Mouse (Mus musculus) embryonic facial prominence, embryonic 13.5 days (tissue): ENCODE measurements around the gene Kcnq4. TPM values are rescaled to one million over a fixed set of nuclear protein-coding genes. Genes with fewer than 3 reads are reported as not detected.

Source experiments
- ATAC-seq: fragments of 200-750 bp; cut with Nextera tagmentation; 2 replicates; pipeline ENCODE4 v1.8.0; 2017; ENCODE audit warnings: low read depth; ENCODE audit not compliant: insufficient number of reproducible peaks, insufficient read depth, low FRiP score, low TSS enrichment
- H3K27ac ChIP-seq: fragments of 300-500 bp; sonication (generic); 2 replicates; pipeline ENCODE4 v1.5.1; 2015; ENCODE audit warnings: moderate library complexity, mild to moderate bottlenecking, inconsistent platforms
- H3K27me3 ChIP-seq: fragments of 300-500 bp; sonication (generic); 2 replicates; pipeline ENCODE4 v1.6.1; 2015; ENCODE audit warnings: mild to moderate bottlenecking, inconsistent platforms
- H3K36me3 ChIP-seq: fragments of 300-500 bp; sonication (generic); 2 replicates; pipeline ENCODE4 v1.6.1; 2015; ENCODE audit warnings: mild to moderate bottlenecking, inconsistent platforms
- H3K4me1 ChIP-seq: fragments of 300-500 bp; sonication (generic); 2 replicates; pipeline ENCODE4 v1.6.1; 2015; ENCODE audit warnings: inconsistent platforms
- H3K4me2 ChIP-seq: fragments of 300-500 bp; sonication (generic); 2 replicates; pipeline ENCODE4 v1.6.1; 2015; ENCODE audit warnings: moderate library complexity, mild to moderate bottlenecking, inconsistent platforms
- H3K4me3 ChIP-seq: fragments of 300-500 bp; sonication (generic); 2 replicates; pipeline ENCODE4 v1.5.1; 2015; ENCODE audit warnings: mild to moderate bottlenecking, inconsistent platforms
- H3K9ac ChIP-seq: fragments of 300-500 bp; sonication (generic); 2 replicates; pipeline ENCODE4 v1.6.1; 2015; ENCODE audit warnings: mild to moderate bottlenecking, inconsistent platforms
- H3K9me3 ChIP-seq: fragments of 300-500 bp; sonication (generic); 2 replicates; pipeline ENCODE4 v1.6.1; 2016; ENCODE audit warnings: inconsistent platforms
- WGBS: fragments of 180-500 bp; shearing (Covaris S2); methylation state at CpG from one replicate; pipeline ENCODE4 v1.1.7; 2015; ENCODE audit warnings: mixed read lengths; 5-methylcytosine and 5-hydroxymethylcytosine counted together
- polyA plus RNA-seq: library from polyadenylated mRNA; unstranded; fragments of >200 nt; fragmentation: Nextera tagmentation; extraction: Ambion mirVana; gene quantifications from 2 replicates; pipeline ENCODE4 v1.2.1, GENCODE M21; 2015

The Kcnq4 gene
- polyA plus RNA-seq, 1 experiment from 2014 or later, result 7.2 TPM

GRCm38 (mm10) chr4:120743636-120744035 is 4.8 kb downstream of the Kcnq4 start:
- Histone ChIP-seq H3K4me1 (peaks cover 28% of the 10 kb centered on the region), H3K9ac (no peak overlapping the region), H3K4me2 (no peak overlapping the region), H3K27me3 (peaks cover 64% of the 10 kb centered on the region), H3K36me3 (no peaks in the 10 kb centered on the region), H3K9me3 (no peaks in the 10 kb centered on the region), H3K27ac (no peak overlapping the region), H3K4me3 (no peak overlapping the region)
- WGBS, result 70% methylated on average over 3 of the region's 3 CpGs
- ATAC-seq, result no peak

GRCm38 (mm10) chr4:120741303-120741702 is 7.1 kb downstream of the Kcnq4 start:
- Histone ChIP-seq H3K9me3 (no peaks in the 10 kb centered on the region), H3K27me3 (peaks cover 46% of the 10 kb centered on the region), H3K4me3 (no peak overlapping the region), H3K9ac (no peak overlapping the region), H3K4me1 (0 out of 2 replicates have a peak, but pooled peaks cover 11% of the 10 kb centered on the region), H3K36me3 (no peaks in the 10 kb centered on the region), H3K4me2 (no peak overlapping the region), H3K27ac (no peak overlapping the region)
- WGBS, result 67% methylated on average over 6 of the region's 6 CpGs
- no peak for ATAC-seq

- ATAC-seq, result no peak
- no peaks in the 10 kb centered on the region for H3K36me3 ChIP-seq
- no peak overlapping the region for H3K4me3 ChIP-seq
- H3K9me3 ChIP-seq, result no peaks in the 10 kb centered on the region
- H3K27me3 ChIP-seq, result peaks cover 40% of the 10 kb centered on the region
- no peak overlapping the region for H3K4me2 ChIP-seq
- H3K27ac ChIP-seq, result no peak overlapping the region
- 76% methylated on average over 5 of the region's 5 CpGs for WGBS
- H3K9ac ChIP-seq, result no peak overlapping the region
- H3K4me1 ChIP-seq, result peaks cover 24% of the 10 kb centered on the region
These were observed 14.3 kb downstream of the Kcnq4 start for GRCm38 (mm10) chr4:120734012-120734622.

- no peaks in the 10 kb centered on the region for H3K9me3 ChIP-seq
- peaks cover 40% of the 10 kb centered on the region for H3K27me3 ChIP-seq
- H3K9ac ChIP-seq, result no peak overlapping the region
- no peak overlapping the region for H3K4me2 ChIP-seq
- no peak for ATAC-seq
- no peak overlapping the region for H3K4me3 ChIP-seq
- no peaks in the 10 kb centered on the region for H3K36me3 ChIP-seq
- WGBS, result 70% methylated on average over 6 of the region's 6 CpGs
- peaks cover 24% of the 10 kb centered on the region for H3K4me1 ChIP-seq
- H3K27ac ChIP-seq, result no peak overlapping the region
These were observed 15.7 kb downstream of the Kcnq4 start for GRCm38 (mm10) chr4:120732737-120733136.

- no peak overlapping the region for H3K27ac ChIP-seq
- peaks cover 24% of the 10 kb centered on the region for H3K4me1 ChIP-seq
- peak overlapping the region; percentile 49 for H3K4me3 ChIP-seq
- H3K4me2 ChIP-seq, result peak overlapping the region; percentile 96
- WGBS, result under 1% methylated on average over 40 of the region's 40 CpGs
- peak overlapping the region; percentile 69 for H3K9ac ChIP-seq
- ATAC-seq, result peak; percentile 81
- H3K9me3 ChIP-seq, result no peaks in the 10 kb centered on the region
- no peaks in the 10 kb centered on the region for H3K36me3 ChIP-seq
- peaks cover 36% of the 10 kb centered on the region for H3K27me3 ChIP-seq
These were observed 17.3 kb downstream of the Kcnq4 start for GRCm38 (mm10) chr4:120731030-120731644.

GRCm38 (mm10) chr4:120730574-120730973 is 17.8 kb downstream of the Kcnq4 start:
- H3K9me3 ChIP-seq, result no peaks in the 10 kb centered on the region
- no peak overlapping the region for H3K27ac ChIP-seq
- H3K4me2 ChIP-seq, result peak overlapping the region; percentile 96
- peaks cover 24% of the 10 kb centered on the region for H3K4me1 ChIP-seq
- ATAC-seq, result 0 out of 2 replicates have a peak, but pooled peaks have one; percentile 5
- no peaks in the 10 kb centered on the region for H3K36me3 ChIP-seq
- peaks cover 36% of the 10 kb centered on the region for H3K27me3 ChIP-seq
- peak overlapping the region; percentile 49 for H3K4me3 ChIP-seq
- peak overlapping the region; percentile 69; the same call in 1 of the 2 replicates for H3K9ac ChIP-seq
- 31% methylated on average over 6 of the region's 6 CpGs for WGBS

- Histone ChIP-seq H3K27ac (no peak overlapping the region), H3K9ac (no peak overlapping the region), H3K4me3 (no peak overlapping the region), H3K4me1 (peaks cover 24% of the 10 kb centered on the region), H3K36me3 (no peaks in the 10 kb centered on the region), H3K4me2 (no peak overlapping the region), H3K27me3 (peaks cover 36% of the 10 kb centered on the region), H3K9me3 (no peaks in the 10 kb centered on the region)
- WGBS, result 56% methylated on average over 6 of the region's 6 CpGs
- ATAC-seq, result no peak
These were observed 18.3 kb downstream of the Kcnq4 start for GRCm38 (mm10) chr4:120730146-120730545.

GRCm38 (mm10) chr4:120729441-120729840 is 19.0 kb downstream of the Kcnq4 start:
- Histone ChIP-seq H3K4me3 (no peak overlapping the region), H3K27ac (no peak overlapping the region), H3K36me3 (no peaks in the 10 kb centered on the region), H3K9me3 (no peaks in the 10 kb centered on the region), H3K4me1 (peaks cover 24% of the 10 kb centered on the region), H3K27me3 (peaks cover 36% of the 10 kb centered on the region), H3K9ac (0 out of 2 replicates have a peak overlapping the region, but pooled peaks have one; percentile 33), H3K4me2 (no peak overlapping the region)
- WGBS, result 25% methylated on average over 6 of the region's 6 CpGs
- no peak for ATAC-seq

- Histone ChIP-seq H3K4me2 (no peak overlapping the region), H3K36me3 (no peaks in the 10 kb centered on the region), H3K27ac (no peak overlapping the region), H3K4me1 (peaks cover 24% of the 10 kb centered on the region), H3K9ac (no peak overlapping the region), H3K9me3 (no peaks in the 10 kb centered on the region), H3K4me3 (no peak overlapping the region), H3K27me3 (peaks cover 29% of the 10 kb centered on the region)
- no peak for ATAC-seq
- 75% methylated on average over 11 of the region's 11 CpGs for WGBS
These were observed 20.6 kb downstream of the Kcnq4 start for GRCm38 (mm10) chr4:120727842-120728241.

GRCm38 (mm10) chr4:120726174-120726573 is 22.2 kb downstream of the Kcnq4 start:
- no peak overlapping the region for H3K27ac ChIP-seq
- H3K9ac ChIP-seq, result no peak overlapping the region
- H3K4me2 ChIP-seq, result no peak overlapping the region
- no peaks in the 10 kb centered on the region for H3K9me3 ChIP-seq
- H3K4me1 ChIP-seq, result peaks cover 17% of the 10 kb centered on the region
- no peaks in the 10 kb centered on the region for H3K36me3 ChIP-seq
- peaks cover 13% of the 10 kb centered on the region for H3K27me3 ChIP-seq
- H3K4me3 ChIP-seq, result no peak overlapping the region
- WGBS, result 43% methylated on average over 4 of the region's 4 CpGs
- ATAC-seq, result no peak

- peaks cover 7% of the 10 kb centered on the region for H3K27me3 ChIP-seq
- H3K4me1 ChIP-seq, result peaks cover 13% of the 10 kb centered on the region
- ATAC-seq, result no peak
- no peak overlapping the region for H3K4me3 ChIP-seq
- no peaks in the 10 kb centered on the region for H3K9me3 ChIP-seq
- no peak overlapping the region for H3K27ac ChIP-seq
- no peaks in the 10 kb centered on the region for H3K36me3 ChIP-seq
- 20% methylated on average over 5 of the region's 5 CpGs for WGBS
- H3K9ac ChIP-seq, result no peak overlapping the region
- no peak overlapping the region for H3K4me2 ChIP-seq
These were observed 22.8 kb downstream of the Kcnq4 start for GRCm38 (mm10) chr4:120725516-120726090.

GRCm38 (mm10) chr4:120721574-120721973 is 26.8 kb downstream of the Kcnq4 start:
- H3K4me1 ChIP-seq, result peaks cover 1% of the 10 kb centered on the region; the same call in 1 of the 2 replicates
- H3K27ac ChIP-seq, result no peak overlapping the region
- no peak overlapping the region for H3K4me2 ChIP-seq
- no peak for ATAC-seq
- no peak overlapping the region for H3K4me3 ChIP-seq
- H3K36me3 ChIP-seq, result no peaks in the 10 kb centered on the region
- H3K27me3 ChIP-seq, result peaks cover 9% of the 10 kb centered on the region; the same call in 1 of the 2 replicates
- 79% methylated on average over 2 of the region's 2 CpGs for WGBS
- no peak overlapping the region for H3K9ac ChIP-seq
- H3K9me3 ChIP-seq, result no peaks in the 10 kb centered on the region
